Mouse (Mus musculus) right cerebral cortex, adult 2 months (tissue): ENCODE measurements around the gene Casc4.
"Not testable (repeated sequence)": the region's sequence is repeated elsewhere in the genome, so short reads cannot be mapped to it uniquely, and the experiment has no call there.

Experiments
- DNase-seq, 2 experiments: peaks; one replicate each; pipeline ENCODE4 v3.0.0; 2021 to 2022; ENCODE audit warnings: low spot score in 2 of 2

The Casc4 gene

GRCm38 (mm10) chr2:121916047-121916970, 49.5 kb downstream of the Casc4 start:
- peak; percentile 23 to 24 for DNase-seq

DNA sequence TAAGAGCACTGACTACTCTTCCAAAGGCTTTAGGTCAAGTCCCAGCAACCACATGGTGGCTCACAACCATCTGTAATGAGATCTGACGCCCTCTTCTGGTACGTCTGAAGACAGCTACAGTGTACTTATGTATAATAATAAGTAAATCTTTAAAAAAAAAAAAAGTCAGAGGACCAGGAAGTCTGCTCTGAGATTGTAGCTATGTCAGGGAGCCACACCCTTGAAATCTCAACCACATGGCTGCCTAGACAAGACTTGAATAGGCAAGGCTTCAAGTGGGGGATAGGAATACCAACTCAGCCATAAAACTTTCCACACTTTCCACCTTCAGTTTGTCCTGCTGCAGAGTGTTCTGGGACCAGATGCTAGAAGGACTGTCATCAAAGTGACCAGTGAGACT, 70.9 kb downstream of the Casc4 start:
- DNase-seq = not testable (repeated sequence)

DNA sequence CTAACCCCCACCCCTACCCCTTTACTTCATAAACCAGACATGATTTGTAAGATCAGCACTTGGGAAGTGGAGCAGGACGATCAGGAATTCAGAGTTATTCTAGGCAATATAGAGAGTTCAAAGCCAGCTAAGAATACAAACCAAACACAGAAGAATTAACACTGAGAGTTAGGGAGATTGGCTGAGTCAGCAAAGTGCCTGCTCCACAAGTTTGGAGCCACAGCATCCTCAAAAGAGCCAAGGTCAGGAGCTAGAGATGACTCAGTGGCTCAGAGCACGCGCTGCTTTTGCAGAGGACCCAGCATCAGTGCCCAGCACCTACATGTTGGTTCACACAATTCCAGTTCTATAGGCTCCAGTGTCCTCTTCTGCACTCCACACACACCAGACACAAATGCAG, 76.6 kb downstream of the Casc4 start:
- DNase-seq = no peak

DNA sequence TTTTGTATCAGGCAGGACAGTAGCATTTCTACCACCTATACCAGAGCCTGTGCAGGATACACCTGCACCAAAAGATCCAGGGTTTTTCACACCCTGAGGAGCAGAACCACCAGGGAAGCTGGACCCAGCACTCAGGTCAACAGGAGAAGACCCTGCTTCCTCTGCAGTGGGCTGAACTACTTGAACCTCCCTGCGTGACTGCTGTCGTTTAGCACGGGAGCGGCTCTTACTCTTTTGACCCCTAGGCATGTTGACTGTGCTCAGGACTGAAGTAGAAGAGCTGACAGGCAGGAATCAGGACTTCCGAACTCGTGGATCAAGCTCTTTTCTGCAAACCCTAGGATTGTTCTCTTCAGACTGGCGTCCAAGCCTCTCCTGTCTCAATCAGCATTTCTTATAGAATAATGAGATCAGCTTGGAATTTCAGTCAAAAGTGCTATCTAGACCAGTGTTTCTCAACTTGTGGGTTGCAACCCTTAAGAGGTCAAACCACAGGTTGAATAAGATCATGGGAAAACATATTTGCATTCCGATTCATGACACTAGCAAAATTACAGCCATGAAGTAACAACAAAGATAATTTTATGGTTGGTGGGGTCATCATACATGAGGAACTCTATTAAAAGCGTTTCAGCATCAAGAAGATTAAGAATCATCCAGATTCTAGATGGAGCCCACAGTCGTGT, 88.3 kb downstream of the Casc4 start:
- no peak for DNase-seq

GRCm38 (mm10) chr2:121955765-121956223, 89.0 kb downstream of the Casc4 start, which contains the start of the genes Ctdspl2 and Mageb3:
Gene Ctdspl2, plus strand, starts transcription at chr2:121956001.
Gene Mageb3, minus strand, starts transcription at chr2:121956092.
- peak; percentile 89 to 90 for DNase-seq

DNA sequence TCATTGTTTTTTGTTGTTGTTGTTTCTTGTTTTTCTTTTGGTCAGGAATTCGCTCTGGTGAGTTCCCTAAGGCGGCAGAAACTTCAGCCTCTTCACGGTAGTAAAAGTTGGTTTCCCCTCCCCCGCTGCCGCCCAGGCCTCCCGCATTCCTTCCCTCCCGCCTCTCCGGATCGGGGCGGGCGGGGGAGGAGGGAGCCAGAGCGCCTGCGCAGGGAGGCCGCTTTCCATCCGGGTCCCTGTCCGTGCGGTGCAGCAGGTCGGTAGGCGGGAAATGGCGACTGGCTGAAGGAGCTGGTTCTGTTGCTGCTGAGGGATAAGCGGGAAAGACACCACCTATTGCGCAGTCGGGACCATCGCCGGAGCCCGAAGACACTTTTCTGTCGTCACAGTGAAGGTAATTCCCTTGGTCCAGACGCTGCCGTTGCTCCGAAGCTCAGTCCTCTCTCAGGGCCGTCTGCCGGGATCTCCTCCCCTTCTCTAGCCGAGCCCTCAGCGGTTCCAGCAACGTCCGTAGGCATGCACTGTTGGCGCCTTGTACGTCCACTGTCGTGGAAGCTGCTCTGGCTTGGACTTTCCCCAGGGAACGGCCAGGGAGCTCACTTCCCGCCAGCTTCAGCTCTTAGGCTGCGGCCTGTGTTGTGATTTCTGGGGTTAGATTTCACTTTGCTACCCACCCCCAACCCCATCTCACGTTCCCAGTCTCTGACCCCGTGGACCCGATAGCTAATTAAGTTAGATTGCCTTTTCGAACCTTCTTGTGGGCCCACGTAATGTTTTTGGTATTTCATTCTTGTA, 89.7 kb downstream of the Casc4 start:
- DNase-seq = peak; percentile 94

GRCm38 (mm10) chr2:121957216-121957792, 90.5 kb downstream of the Casc4 start:
- no peak for DNase-seq
